Mouse (Mus musculus) liver, postnatal 0 days (tissue): ENCODE measurements around the gene E130309D02Rik. TPM values are rescaled to one million over a fixed set of nuclear protein-coding genes. Genes with fewer than 3 reads are reported as not detected.

ENCODE experiments used
- ATAC-seq: fragments of 200-750 bp; cut with Nextera tagmentation; 2 replicates; pipeline ENCODE4 v1.8.0; 2017; ENCODE audit warnings: mild to moderate bottlenecking, moderate library complexity
- DNase-seq: peaks from one replicate; pipeline ENCODE4 v3.0.0-alpha.2; 2016
- H3K27ac ChIP-seq: fragments of 300-500 bp; sonication (generic); 2 replicates; pipeline ENCODE4 v1.5.1; 2014; ENCODE audit warnings: antibody characterized with exemption, moderate library complexity, mild to moderate bottlenecking, low read depth
- H3K27me3 ChIP-seq: fragments of 300-500 bp; sonication (generic); 2 replicates; pipeline ENCODE4 v1.6.1; 2014; ENCODE audit warnings: low read length, control low read depth, mixed read lengths; ENCODE audit not compliant: insufficient read depth
- H3K36me3 ChIP-seq: fragments of 300-500 bp; sonication (generic); replicated peaks from 2 replicates; pipeline ENCODE4 v1.6.1; 2014; ENCODE audit warnings: mild to moderate bottlenecking, control low read depth, low read length, moderate library complexity, mixed read lengths; ENCODE audit not compliant: insufficient read depth
- H3K4me1 ChIP-seq: fragments of 300-500 bp; sonication (generic); 2 replicates; pipeline ENCODE4 v1.6.1; 2014; ENCODE audit warnings: antibody characterized with exemption, mild to moderate bottlenecking, control low read depth; ENCODE audit not compliant: insufficient read depth
- H3K4me2 ChIP-seq: fragments of 300-500 bp; sonication (generic); 2 replicates; pipeline ENCODE4 v1.6.1; 2014; ENCODE audit warnings: low read depth, mild to moderate bottlenecking, low read length, moderate library complexity, mixed read lengths
- H3K4me3 ChIP-seq: fragments of 300-500 bp; sonication (generic); 2 replicates; pipeline ENCODE4 v1.5.1; 2014; ENCODE audit warnings: low read depth, low read length
- H3K9ac ChIP-seq: fragments of 300-500 bp; sonication (generic); replicated peaks from 2 replicates; pipeline ENCODE4 v1.6.1; 2014; ENCODE audit warnings: mild to moderate bottlenecking, moderate library complexity
- H3K9me3 ChIP-seq: fragments of 300-500 bp; sonication (generic); 2 replicates; pipeline ENCODE4 v1.6.1; 2016; ENCODE audit warnings: mild to moderate bottlenecking, control low read depth, low read length, mixed read lengths
- CTCF ChIP-seq: sonication (generic); IDR thresholded peaks from 2 replicates; pipeline ENCODE4 v1.5.1; 2016; ENCODE audit warnings: antibody characterized with exemption, low read depth
- EP300 ChIP-seq: IDR thresholded peaks from 2 replicates; pipeline ENCODE4 v1.6.1; 2016; ENCODE audit warnings: antibody characterized with exemption, low read depth, mild to moderate bottlenecking
- WGBS: fragments of 180-500 bp; shearing (Covaris S2); extraction: QIAGEN DNeasy Blood & Tissue Kit; methylation state at CpG from one replicate; pipeline ENCODE4 v1.1.7; 2014; ENCODE audit not compliant: insufficient replicate concordance; 5-methylcytosine and 5-hydroxymethylcytosine counted together
- polyA plus RNA-seq: library from polyadenylated mRNA; unstranded; fragments of >200 nt; fragmentation: Nextera tagmentation; extraction: Ambion mirVana; gene quantifications from 2 replicates; pipeline ENCODE4 v1.2.1, GENCODE M21; 2015

E130309D02Rik gene
- polyA plus RNA-seq: 12.5 and 12.8 TPM in 2 replicates

- peak within 1 kb of the TSS; percentile 70 for H3K4me3 ChIP-seq
- no peaks in the 10 kb centered on the region for H3K9me3 ChIP-seq
- peak within 1 kb of the TSS; percentile 71 for H3K9ac ChIP-seq
- TF ChIP-seq EP300: no peak
- TF ChIP-seq CTCF: peak; percentile 85
- 1% methylated on average over 94 of the region's 101 CpGs for WGBS
- ATAC-seq (peak; percentile 80), DNase-seq (peak; percentile 93)
- peak within 1 kb of the TSS; percentile 86 for H3K27ac ChIP-seq
- H3K27me3 ChIP-seq: no peaks in the 10 kb centered on the region
- H3K4me1 ChIP-seq: peaks cover 14% of the 10 kb centered on the region
- H3K36me3 ChIP-seq: peaks cover 36% of the 10 kb centered on the region
- peak within 1 kb of the TSS; percentile 85 for H3K4me2 ChIP-seq
Observed at GRCm38 (mm10) chr5:143314730-143315513, at the start of gene E130309D02Rik. E130309D02Rik (minus strand) TSS chr5:143315360.

GRCm38 (mm10) chr5:143363678-143364615 is 48.8 kb upstream of the E130309D02Rik start:
- DNase-seq: no peak
- peaks cover 9% of the 10 kb centered on the region; the same call in 1 of the 2 replicates for H3K4me1 ChIP-seq

GRCm38 (mm10) chr5:143361428-143361827 is 46.3 kb upstream of the E130309D02Rik start:
- H3K4me1 ChIP-seq: peaks cover 9% of the 10 kb centered on the region; the same call in 1 of the 2 replicates
- H3K27me3 ChIP-seq: peaks cover 62% of the 10 kb centered on the region
- H3K9me3 ChIP-seq: no peaks in the 10 kb centered on the region
- DNase-seq (no peak), ATAC-seq (no peak)
- no peak overlapping the region for H3K9ac ChIP-seq
- no peak overlapping the region for H3K4me2 ChIP-seq
- H3K27ac ChIP-seq: no peak overlapping the region
- H3K4me3 ChIP-seq: no peak overlapping the region
- 68% methylated on average over 7 of the region's 7 CpGs for WGBS
- TF ChIP-seq CTCF (no peak), EP300 (no peak)
- H3K36me3 ChIP-seq: no peaks in the 10 kb centered on the region

More at GRCm38 (mm10) chr5:143363678-143364615, 48.8 kb upstream of the E130309D02Rik start:
- peak overlapping the region; percentile 39 for H3K4me3 ChIP-seq
- no peaks in the 10 kb centered on the region for H3K36me3 ChIP-seq
- no peaks in the 10 kb centered on the region for H3K9me3 ChIP-seq
- ATAC-seq: peak; percentile 31; the same call in 1 of the 2 replicates
- no peak overlapping the region for H3K27ac ChIP-seq
- 0 out of 2 replicates have a peak overlapping the region, but pooled peaks have one; percentile 6 for H3K9ac ChIP-seq
- TF ChIP-seq CTCF (no peak), EP300 (no peak)
- 2% methylated on average over 45 of the region's 47 CpGs for WGBS
- H3K27me3 ChIP-seq: peaks cover 51% of the 10 kb centered on the region
- peak overlapping the region; percentile 72 for H3K4me2 ChIP-seq

DNA sequence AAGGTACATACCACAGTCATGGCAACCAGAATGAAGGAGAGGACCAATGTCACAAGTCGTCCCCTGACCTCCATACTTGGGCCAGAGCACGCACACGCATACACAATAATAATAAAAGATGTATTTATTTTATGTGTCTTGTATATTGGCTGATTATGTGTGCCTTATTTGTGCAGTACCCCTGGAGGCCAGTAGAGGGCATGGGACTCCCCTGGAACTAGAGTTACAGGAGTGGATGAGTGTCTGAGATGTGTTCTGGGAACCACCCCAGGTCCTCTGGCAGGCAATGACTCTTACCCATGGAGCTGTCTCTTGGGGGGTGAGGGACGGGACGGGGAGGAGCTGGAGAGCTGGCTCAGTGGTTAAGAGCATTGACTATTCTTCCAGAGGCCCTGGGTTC is 44.8 kb upstream of the E130309D02Rik start:
- 63% methylated on average over 5 of the region's 5 CpGs for WGBS
- H3K9me3 ChIP-seq: no peaks in the 10 kb centered on the region
- peak; percentile 70 for TF ChIP-seq CTCF
- TF ChIP-seq EP300: no peak
- H3K9ac ChIP-seq: no peak overlapping the region
- no peak overlapping the region for H3K4me3 ChIP-seq
- peak; percentile 37 for DNase-seq
- H3K27me3 ChIP-seq: peaks cover 55% of the 10 kb centered on the region
- no peaks in the 10 kb centered on the region for H3K36me3 ChIP-seq
- no peak for ATAC-seq
- H3K4me2 ChIP-seq: no peak overlapping the region
- no peak overlapping the region for H3K27ac ChIP-seq
- H3K4me1 ChIP-seq: peaks cover 9% of the 10 kb centered on the region; the same call in 1 of the 2 replicates

DNA sequence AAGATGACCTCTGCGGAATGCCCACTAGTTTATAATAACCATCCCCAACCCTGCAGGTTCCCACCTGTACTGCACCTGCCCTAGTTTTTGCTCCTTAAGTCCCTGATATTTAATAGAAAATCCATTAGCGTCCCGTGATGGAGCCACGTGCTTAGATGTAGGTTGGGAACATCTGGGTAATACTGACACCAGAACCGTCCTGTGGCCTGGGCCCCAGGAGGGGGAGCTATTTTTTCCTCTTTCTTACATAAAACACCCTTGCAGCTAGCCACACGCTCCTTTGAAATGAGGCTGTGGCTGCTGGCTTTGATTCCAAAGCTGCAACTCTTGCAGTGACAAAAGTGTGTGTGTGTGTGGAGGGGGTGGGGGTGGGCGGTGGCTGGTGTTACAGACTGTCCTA is 44.1 kb upstream of the E130309D02Rik start:
- Histone ChIP-seq H3K27me3 (peaks cover 48% of the 10 kb centered on the region), H3K9ac (no peak overlapping the region), H3K36me3 (no peaks in the 10 kb centered on the region), H3K4me3 (no peak overlapping the region), H3K4me2 (no peak overlapping the region), H3K4me1 (peaks cover 7% of the 10 kb centered on the region; the same call in 1 of the 2 replicates), H3K9me3 (no peaks in the 10 kb centered on the region), H3K27ac (no peak overlapping the region)
- WGBS: 32% methylated on average over 7 of the region's 7 CpGs
- no peak for ATAC-seq
- DNase-seq: no peak
- TF ChIP-seq EP300 (no peak), CTCF (no peak)
